Mouse (Mus musculus): Measurements from ENCODE around the gene Adap1. TPM values are rescaled to one million over a fixed set of nuclear protein-coding genes. Genes with fewer than 3 reads are reported as not detected.
A peak's percentile ranks its signal among the peaks of the same experiment; 100 is the strongest.

The Adap1 gene
- total RNA-seq, 2 experiments from 2014 or later = 4.2 to 9.5 TPM

DNA sequence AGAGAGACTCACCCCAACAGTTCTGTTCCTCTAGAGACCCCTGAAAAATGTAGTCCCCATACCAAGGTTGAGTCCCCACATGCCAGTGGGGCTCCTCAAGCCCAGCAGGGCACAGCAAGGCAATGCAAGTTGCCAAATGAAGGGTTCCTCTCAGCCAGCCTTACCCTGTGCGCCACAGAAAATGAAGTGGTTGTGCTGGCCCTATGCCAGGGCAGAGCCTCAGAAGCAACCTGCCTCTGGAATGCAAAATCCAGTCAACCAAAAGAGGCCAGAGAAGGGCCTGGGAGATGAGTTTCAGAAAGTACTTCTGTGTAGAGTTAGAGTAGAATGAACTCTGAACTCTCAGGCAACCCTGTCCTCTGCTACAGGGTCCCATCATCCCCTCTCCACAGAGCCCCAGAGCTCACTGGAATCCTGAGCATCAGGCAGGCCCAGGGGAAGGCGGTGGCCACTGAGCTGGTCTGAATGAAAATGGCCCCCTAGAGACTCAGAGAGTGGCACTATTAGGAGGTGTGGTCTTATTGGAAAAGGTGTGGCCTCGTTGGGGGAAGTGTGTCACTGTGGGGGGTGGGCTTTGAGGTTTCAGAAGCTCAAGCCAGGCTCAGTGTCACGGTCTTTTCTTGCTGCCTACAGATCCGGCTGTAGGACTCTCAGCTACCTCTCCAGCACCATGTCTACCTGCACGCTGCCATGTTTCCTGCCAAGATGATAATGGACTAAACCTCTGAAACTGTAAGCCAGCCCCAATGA is 33.4 kb downstream of the Adap1 start:
- ATAC-seq (replicated peaks; ENCODE audit: low FRiP score, poor library complexity, severe bottlenecking) = no peak

GRCm38 (mm10) chr5:139290467-139291259 is 34.8 kb downstream of the Adap1 start:
- ATAC-seq (replicated peaks; ENCODE audit: low FRiP score, poor library complexity, severe bottlenecking) = no peak

- no peak for ATAC-seq (replicated peaks; ENCODE audit: low FRiP score, poor library complexity, severe bottlenecking)
These were observed 36.8 kb downstream of the Adap1 start for GRCm38 (mm10) chr5:139288591-139288990.

GRCm38 (mm10) chr5:139287787-139288186 is 37.6 kb downstream of the Adap1 start:
- no peak for ATAC-seq (replicated peaks; ENCODE audit: low FRiP score, poor library complexity, severe bottlenecking)

- no peak for ATAC-seq (replicated peaks; ENCODE audit: low FRiP score, poor library complexity, severe bottlenecking)
These were observed 38.3 kb downstream of the Adap1 start for GRCm38 (mm10) chr5:139287099-139287498.

- no peak for ATAC-seq (replicated peaks; ENCODE audit: low FRiP score, poor library complexity, severe bottlenecking)
These were observed 39.1 kb downstream of the Adap1 start for GRCm38 (mm10) chr5:139286142-139286941.

GRCm38 (mm10) chr5:139285383-139286067 is 39.9 kb downstream of the Adap1 start:
- ATAC-seq (replicated peaks; ENCODE audit: low FRiP score, poor library complexity, severe bottlenecking) = no peak

GRCm38 (mm10) chr5:139283460-139284180 is 41.8 kb downstream of the Adap1 start:
- no peak for ATAC-seq (replicated peaks; ENCODE audit: low FRiP score, poor library complexity, severe bottlenecking)

GRCm38 (mm10) chr5:139282191-139282590 is 43.2 kb downstream of the Adap1 start:
- peak; percentile 76 for ATAC-seq (replicated peaks; ENCODE audit: low FRiP score, poor library complexity, severe bottlenecking)

- no peak for ATAC-seq (replicated peaks; ENCODE audit: low FRiP score, poor library complexity, severe bottlenecking)
These were observed 43.9 kb downstream of the Adap1 start for GRCm38 (mm10) chr5:139281373-139282112.

GRCm38 (mm10) chr5:139277287-139277686 is 48.1 kb downstream of the Adap1 start:
- no peak for ATAC-seq (replicated peaks; ENCODE audit: low FRiP score, poor library complexity, severe bottlenecking)

DNA sequence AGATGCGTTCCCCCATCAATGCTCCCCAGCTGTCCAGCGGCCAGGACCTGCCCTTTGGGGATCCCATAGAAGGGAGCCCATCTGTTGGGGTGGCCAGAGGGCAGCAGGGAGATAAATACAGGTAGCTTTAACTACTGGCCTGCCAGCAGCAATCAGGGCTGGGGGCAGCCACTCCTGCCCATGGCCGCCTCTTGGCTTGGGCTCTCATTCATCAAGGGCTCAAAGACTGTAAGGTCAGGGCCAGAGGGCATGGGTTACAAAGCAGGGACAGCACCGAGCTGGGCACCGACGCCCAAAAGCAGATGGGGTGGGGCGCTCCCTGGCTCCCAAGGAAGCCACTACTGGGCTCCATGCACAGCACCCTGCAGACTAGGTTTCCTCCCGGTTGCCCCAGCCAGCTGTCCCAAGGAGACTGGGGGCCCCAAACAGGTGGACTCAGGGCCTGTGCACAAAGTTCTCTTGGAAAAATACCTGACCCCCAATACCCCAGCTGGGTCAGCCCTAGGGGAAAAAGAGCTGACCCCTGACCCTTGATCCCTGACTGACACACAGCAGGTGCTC is 53.3 kb downstream of the Adap1 start:
- no peak for ATAC-seq (replicated peaks; ENCODE audit: low FRiP score, poor library complexity, severe bottlenecking)

- ATAC-seq (replicated peaks; ENCODE audit: low FRiP score, poor library complexity, severe bottlenecking) = no peak
These were observed 54.5 kb downstream of the Adap1 start for GRCm38 (mm10) chr5:139270806-139271521.

- no peak for ATAC-seq (replicated peaks; ENCODE audit: low FRiP score, poor library complexity, severe bottlenecking)
These were observed 57.8 kb downstream of the Adap1 start for GRCm38 (mm10) chr5:139267661-139268060.

DNA sequence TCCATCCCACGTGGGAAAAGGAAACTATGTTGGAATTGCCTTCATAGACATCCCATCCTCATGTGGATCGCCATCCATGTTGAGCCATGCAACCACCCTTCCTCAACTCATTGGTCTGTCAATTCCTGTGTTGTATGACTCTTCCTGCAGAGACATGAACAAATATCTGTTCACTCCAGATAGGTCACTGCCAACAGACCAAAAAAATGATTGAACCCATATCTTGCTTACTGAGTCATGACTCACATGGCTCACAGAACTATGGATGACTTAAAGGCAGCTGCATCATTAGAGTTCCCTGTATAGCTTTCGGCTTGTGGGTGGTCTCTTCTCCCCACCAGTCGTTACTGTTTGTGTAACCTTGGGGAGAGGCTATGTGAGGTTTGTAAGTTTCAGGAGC is 64.0 kb downstream of the Adap1 start:
- no peak for ATAC-seq (replicated peaks; ENCODE audit: low FRiP score, poor library complexity, severe bottlenecking)

DNA sequence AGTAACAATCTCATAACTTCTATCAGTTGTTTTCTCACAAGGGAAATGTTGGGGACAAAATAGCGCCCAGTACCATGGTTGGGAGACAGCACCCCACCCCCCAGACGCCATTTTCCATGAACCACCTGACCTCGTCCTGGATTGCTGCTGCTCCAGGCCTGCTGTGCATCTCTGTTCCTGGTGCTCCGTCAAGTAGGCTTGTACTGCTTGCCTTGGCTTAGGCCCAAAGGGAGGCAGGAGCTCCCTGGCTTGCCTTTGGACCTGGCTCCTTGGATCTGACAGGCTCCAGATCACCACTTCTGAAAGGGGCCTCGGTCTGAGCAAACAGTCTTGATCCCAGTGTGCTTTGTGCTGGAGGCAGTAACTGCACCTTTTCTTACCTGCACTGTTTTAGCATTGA is 65.6 kb downstream of the Adap1 start:
- no peak for ATAC-seq (replicated peaks; ENCODE audit: low FRiP score, poor library complexity, severe bottlenecking)

DNA sequence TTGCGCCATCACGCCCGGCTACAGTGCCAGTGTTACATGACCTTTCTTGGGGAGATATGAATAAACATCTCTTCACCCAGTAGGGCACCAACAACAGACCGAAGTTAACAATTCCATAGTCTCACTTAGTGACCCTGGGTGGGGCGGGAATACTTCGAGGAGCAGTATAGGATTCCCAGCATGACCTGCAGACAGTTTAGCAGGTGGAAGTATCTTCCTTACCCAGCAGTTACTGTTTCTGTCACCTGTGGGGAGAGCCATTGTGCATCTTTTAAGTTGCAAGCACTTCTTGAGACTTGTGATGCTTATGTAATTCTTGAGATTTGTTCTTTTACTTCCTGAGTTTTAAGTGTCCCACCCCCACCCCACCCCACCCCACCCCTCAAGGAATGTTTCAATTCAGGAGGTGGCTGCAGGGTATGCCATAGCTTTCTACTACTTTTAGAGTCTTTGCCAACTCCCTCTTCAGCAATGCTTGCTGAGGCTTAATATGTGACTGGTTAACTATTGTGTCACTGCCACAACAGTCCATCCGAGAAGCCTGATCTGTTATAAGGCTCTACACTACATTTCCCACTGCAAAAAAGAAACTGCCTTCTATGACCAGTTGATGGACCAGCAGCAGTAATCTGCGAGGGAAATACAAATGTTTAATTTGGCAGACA is 66.9 kb downstream of the Adap1 start:
- ATAC-seq (replicated peaks; ENCODE audit: low FRiP score, poor library complexity, severe bottlenecking) = no peak
